Mouse (Mus musculus) right cerebral cortex, adult 18-20 months (tissue): ENCODE measurements at regions not wholly inside any gene's neighbourhood (a gene's known extent, or its start where the extent isn't known, plus 50 kb on each side); places are given as distances from the start of the nearest gene placed in this dataset.

ENCODE experiments used
- DNase-seq: peaks from one replicate; pipeline ENCODE4 v3.0.0; 2022; ENCODE audit warnings: mixed read lengths

DNA sequence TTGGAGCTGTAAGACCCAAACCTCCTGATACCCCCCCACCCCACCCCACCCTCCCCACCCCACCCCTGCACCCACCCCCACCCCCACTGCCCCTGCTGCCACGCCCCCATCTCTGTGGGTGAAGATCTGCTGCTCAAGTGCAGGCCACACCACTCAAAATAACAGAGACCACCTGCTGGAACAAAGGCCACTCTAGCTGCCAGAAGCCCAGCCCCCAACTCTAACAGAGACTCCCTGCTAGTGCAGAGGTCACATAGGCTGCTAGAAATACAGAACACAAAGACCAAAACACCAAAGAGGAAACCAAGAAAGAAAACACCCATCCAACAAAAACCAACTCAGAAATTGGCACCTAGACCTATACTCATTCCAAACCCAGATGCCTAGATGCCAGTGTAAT, 58.9 kb downstream of the Olfr267 start:
- no peak for DNase-seq

DNA sequence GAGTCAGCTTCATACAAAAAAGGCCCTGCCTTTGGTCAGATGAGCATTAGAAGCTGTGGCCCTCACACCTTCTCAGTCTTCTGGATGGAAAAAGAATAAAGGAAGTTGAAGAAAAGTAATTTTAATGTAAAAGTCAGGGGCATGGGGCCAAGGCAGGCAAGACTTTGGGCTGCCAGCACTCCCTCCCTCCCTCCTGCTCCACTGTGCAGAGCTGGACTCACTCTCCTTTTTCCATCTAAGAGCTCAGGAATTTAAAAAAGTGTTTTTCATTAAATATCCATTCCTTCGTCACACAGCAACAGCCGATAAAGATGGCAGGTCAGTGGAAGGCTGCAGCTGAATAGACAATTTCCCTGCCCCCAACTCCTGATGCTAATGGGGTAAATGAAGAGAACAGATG, 61.1 kb downstream of the Olfr267 start:
- DNase-seq: no peak

DNA sequence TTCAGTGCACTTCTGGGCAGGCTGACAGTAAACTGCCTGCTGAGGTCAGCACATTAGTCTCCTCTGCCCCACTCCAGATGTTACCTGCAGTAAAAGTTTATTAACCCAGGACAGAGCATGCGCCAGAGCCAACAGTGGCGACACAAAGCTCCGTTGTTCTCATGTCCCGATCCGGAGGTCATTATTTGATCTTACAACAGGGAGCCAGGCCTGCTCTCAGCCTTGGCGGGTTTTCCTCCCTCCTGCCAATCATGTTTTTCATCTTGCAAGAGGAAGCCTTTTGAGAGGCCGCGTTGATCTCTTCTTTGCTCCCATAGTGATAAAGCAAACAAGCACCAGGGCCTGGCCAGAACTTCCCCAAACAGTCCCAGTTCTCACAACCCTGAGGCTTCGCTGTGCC, 64.7 kb downstream of the Olfr267 start:
- DNase-seq: peak; percentile 7

DNA sequence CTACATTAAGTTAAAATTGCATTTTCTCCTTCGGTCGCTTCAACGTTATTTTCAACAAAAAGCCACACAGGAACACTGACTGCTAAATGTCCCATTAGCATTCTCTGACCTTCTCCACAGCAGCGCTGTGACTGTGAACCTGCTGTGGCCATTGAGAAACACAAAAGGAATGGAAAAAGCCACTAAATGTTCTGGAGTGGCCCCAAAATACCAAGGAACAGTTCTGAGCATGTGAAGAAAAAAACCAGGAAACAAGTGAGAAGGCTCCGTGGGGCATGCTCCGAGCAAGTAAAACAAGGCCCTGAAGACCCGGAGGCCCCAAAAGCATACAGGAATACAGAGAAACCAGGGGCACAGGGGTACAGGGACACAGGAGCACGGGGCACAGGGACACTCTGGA, 66.8 kb downstream of the Olfr267 start:
- no peak for DNase-seq

DNA sequence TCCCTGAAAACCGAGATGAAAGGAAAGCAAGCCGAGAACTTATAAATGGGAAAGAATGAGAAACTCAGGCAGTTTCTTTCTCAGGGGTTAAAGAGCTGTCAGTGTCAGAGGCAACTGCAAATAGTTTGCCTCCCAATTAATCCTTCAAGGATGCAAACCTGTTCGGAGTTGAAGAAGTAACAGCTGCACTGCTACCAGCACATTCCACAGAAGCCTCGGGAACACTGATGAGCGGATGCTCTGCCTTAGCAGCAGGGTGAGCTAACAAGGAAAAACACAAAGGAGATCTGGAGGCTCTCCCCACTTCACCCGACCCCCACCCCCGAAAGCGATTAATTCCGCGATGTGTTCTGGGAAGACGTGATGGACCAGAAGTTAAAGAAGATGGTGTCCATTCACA, 71.1 kb downstream of the Olfr267 start:
- no peak for DNase-seq

DNA sequence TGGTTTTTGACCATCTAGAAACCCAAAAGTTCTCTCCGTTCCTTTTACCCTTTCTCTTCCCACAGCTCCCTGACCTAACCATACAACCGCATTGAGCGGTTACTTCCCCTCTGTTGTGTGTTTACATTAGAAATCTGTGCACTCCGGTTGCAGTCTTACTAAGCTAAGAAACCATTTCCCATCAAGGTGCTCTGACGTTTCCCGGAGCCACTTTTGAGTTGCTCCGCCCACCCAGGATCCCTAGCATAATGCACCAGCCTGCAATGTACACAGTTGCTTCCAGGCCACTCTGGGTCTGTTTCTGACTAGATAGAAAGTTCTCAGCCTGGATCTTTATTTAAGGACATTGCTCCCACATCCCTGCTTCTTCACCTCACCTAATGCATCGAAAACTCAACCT, 71.7 kb downstream of the Olfr267 start:
- no peak for DNase-seq

DNA sequence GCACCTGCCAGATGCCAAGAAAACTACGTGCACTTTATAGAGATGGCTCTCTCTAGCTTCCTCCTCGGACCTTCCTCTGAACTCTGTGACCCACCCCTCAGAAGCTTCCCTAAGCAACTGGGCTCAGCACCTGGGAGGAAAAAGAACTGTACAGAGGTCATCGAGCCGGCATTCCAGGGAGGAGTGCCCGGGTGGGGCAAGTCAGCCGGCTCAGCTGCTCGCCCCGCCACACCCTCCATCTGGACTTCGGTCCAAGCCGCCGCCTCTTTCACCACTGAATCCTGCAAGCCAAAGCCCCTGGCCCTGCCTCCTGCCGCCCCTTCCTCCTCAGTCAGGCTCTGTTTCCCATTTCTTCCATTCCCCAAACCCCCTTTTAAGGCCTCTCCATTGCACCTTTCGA, 73.3 kb downstream of the Olfr267 start:
- DNase-seq: no peak

DNA sequence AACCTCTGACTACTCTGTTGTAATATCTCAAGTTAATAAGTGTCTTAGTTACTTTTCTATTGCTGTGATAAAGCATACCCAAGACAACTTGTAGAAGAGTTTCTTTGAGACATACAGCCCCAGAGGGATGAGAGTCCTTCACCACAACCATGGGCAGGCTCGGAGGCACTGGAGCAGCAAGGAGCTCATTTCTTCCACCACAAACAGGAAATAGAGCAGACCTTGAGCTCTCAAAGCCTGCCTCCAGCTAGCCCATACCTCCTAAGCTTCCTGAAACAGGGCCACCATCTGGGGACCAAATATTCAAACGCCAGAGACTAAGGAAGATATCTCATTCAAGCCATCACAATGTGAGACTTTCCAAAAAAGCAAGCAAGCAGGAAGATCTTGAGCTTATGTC, 74.6 kb downstream of the Olfr267 start:
- DNase-seq: no peak

DNA sequence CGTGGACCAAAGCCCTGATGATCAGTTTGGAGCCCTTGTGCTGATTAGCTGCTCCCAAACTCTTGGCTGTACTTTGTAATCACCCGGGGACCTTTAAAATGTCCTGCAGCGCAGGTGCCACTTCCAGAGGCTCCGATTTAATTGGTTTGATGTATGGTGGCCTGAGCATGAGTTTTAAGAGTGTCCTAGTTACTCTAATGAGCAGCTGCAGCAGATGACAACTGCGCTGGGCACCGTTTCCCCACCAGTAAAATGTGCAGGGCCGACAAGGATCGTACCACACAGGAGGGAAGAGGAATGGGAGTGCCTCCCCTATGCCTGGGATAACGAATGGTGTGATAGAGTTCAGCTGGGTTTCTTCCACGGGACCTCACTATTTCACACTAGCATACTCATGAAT, 75.3 kb downstream of the Olfr267 start:
- DNase-seq: no peak

DNA sequence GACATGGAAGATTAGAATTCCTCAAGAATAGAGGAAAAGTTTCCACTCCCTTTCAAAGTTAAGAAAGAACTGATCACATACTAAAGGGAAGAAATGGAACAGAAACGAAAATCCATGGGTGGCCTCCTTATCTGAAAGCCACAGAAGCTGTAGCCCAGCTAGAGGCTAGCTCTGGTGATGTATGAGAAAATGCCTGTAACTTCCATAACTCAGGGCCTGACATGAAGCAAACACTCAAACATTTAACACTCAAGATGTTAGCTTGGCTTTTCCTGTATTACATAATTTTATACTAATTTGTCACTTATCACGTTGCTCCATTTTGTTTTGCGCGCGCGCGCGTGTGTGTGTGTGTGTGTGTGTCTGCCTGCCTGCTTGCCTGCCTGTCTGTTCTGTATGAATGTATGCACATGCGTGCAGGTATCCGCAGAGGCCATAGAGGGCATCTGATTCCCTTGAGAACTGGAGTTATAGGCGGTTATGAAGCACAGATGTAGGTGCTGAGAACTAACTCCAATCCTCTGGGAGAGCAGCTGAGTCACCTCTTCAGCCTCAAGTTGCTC, 88.2 kb downstream of the Olfr267 start:
- no peak for DNase-seq

DNA sequence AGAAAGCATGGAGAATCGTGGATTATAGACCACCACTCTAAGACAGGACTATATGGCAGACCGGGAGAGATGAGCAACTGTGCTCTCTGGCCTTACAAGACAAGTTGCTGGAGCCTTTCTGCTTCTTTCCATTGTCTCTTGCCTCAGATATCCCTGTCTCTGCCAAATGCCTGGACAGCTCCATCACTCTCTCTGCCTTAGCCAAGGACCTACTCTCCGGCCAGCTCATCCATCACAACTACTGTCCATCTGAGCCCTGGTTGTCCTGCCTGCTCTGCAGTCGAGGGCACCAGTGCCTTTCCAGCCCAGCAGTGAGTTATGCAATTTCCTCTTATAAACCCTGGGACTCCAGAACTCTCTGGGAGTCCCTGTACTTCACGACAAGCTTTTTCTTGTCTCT, 88.7 kb downstream of the Olfr267 start:
- DNase-seq: no peak

DNA sequence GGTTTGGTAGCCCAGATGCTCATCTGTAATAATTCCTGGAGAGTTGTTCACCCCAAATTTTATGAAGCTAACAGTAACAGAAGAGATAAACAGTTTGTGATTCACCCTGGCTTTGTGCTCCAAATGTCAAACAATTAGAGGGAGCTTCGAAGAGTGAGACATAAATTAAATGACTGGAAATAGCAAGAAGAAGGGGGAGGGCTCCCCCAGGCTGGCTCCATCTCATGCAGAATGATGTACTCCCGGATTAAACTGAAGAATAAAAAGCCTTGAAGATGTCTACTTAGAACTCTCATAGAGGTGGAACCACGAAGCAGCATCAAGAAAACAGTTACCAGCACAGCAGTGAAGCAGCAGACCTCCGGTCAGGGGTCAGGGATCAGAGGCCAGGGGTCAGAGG, 90.8 kb downstream of the Olfr267 start:
- no peak for DNase-seq

DNA sequence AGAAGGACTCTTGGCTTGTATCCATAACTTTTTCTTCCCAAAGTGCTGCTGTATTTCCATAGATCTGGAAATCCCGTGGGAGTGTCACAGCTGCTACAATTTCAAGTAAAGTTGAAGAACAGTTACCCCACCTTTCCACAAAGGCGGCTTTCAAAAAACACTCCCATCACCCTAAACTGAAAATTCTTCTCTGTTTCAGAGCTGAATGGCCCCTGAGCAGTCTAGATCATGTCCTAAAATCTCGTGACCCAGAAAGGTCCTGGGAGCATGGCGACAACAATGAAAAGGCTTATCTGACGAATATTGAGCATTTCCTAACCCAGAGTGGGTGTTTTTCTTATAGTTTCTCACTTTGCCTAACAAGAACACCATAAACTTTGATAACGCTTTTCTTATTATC, 92.2 kb downstream of the Olfr267 start:
- DNase-seq: no peak

DNA sequence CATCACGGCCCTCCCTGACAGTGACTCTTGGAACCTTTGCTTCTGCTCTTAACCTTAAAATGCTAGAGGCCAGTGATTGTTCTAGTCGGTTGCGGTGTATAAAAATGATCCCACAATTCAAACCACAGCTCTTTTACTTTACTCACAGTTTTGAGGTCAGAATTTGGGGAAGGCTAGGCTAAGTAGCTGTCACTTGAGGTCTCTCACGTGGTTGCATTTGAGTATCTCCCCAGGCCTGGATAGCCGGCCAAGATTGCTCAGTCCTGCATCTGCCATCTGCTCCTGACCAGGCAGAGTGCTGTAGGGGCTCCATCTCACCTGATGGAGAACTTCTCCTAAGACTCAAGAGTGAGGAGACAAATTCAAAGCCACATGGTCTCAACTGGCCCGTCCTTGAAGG, 94.5 kb downstream of the Olfr267 start:
- DNase-seq: no peak

DNA sequence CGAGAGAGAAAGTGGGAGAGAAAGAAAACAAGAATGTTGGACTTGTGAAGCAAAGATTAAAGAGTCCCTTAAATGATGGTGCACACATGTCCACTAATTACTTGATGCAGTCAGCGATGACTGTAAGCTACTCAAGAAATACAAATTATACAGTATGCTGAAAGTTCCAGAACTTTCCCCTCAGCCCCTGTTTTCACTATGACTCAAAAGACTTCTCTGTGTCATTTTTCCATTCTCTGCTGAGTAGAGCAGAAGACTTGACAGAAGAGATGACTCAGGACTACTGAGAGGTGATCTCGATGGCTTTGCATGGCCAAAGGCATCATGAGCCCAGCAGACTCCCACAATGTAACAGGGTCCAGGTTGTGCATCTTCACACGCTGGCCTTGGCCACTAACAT, 105.6 kb downstream of the Olfr267 start:
- no peak for DNase-seq

DNA sequence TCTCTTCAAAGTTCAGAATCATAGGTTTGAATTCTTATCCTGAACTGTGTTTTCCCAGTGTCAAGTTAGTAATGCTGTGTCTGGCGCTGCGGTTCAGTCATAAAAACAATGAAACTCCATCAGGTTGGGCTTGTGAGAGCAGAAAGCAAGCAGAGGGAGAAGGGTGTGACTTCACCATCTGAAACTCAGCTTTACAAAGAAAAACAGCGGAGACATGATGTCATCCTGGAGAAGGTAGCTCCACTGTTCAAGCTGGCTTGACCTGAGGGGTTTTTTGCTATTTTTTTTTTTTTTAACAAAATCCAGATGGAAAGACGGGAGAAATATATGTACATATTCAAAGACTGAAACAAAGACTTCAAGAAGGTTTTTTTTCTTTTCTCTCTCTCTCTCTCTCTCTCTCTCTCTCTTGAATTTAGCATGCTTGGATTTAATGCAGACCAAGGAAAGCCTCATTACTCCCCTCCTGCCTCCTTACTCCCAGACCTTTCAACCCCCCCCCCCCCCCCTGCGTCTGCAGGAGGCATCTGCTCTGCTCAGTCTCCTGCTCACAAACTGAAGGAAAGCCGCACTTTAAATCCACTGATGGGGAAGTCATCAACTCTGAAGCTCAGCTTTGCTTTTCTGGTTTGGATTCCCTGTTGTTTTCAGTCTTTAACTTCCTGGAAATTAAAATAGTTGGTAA, 109.7 kb downstream of the Olfr267 start:
- DNase-seq: no peak

DNA sequence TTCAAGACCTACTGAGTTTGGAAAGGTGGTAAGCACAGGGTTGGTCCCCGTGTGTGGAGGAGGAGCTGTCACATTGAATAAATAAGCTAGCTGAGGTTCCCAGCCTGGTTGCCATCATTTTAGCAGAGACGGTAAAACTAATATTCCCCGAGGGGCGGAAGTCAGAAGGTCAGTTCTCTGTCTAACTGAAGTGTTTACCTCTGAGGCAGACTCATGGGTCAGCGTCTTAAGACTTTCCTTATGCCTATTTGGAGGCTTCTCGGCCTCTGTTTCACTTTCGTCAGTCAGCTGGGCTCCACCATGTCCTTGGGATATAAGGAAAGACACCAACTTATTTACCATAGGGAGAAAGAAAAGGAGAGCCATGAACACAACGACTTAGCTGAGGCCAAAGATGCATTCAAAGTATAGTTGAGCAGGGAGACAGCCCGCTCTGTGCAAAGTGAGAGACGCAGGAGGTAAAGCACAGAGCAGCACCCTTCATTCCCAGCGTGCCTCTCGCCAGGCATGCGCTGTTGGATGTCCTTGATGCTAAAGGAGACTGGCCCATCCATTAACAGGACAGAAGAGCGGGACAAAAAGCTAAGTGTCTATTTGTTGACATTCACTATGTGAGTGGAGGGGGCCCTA, 116.0 kb downstream of the Olfr267 start:
- DNase-seq: no peak

DNA sequence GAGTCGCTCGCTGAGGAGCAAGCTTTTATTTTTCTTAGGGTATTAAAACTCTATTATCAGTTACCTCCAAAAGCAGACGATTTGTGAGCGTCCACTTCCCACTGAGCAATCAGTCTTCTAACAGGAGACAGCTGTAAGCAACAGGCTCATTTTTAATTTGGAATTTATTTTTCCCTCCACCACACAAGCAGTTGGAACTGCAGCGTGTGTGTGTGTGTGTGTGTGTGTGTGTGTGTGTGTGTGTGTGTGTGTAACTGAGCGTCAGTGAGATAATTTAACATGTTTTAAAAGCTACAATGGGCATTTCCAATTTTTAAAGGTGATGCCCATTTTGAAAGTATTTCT, 116.6 kb downstream of the Olfr267 start:
- no peak for DNase-seq

DNA sequence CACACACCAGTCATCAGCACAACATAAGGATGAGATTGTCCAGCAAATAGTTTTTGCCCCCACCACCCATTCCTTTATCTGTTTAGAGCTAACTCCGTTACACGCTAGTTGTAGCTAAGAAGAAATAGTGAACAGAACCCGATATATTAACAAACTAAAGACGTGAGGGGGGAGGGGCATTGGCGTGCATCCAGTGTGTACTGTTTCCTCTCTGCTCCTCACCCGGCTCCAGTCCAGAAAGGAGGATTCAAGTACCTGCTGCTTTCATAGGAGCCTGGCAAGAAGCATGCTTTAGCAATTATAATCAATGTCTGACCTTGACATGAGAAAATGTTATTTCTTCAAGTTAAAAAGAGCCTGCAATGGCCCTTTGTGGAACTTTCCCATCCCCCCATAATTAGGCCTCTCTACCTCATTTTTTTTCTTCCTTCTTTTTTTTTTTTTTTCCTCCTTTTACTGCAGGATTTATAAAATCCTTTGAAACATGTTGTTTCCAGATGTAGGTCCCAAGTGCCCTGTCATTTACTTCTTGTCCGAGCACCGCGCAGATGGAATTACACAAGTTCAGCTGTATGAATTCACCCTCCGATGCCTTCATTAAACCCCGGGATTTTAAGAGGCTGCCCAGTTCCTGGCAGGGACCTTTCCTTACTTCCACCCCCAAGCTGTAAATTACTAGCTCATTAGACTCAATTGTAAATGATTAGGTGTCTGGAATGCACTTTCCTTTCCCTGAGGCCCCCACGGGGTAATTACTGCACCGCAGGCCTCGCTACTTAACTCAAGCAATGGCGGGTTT, 116.6 kb upstream of the Lpar1 start:
- no peak for DNase-seq

DNA sequence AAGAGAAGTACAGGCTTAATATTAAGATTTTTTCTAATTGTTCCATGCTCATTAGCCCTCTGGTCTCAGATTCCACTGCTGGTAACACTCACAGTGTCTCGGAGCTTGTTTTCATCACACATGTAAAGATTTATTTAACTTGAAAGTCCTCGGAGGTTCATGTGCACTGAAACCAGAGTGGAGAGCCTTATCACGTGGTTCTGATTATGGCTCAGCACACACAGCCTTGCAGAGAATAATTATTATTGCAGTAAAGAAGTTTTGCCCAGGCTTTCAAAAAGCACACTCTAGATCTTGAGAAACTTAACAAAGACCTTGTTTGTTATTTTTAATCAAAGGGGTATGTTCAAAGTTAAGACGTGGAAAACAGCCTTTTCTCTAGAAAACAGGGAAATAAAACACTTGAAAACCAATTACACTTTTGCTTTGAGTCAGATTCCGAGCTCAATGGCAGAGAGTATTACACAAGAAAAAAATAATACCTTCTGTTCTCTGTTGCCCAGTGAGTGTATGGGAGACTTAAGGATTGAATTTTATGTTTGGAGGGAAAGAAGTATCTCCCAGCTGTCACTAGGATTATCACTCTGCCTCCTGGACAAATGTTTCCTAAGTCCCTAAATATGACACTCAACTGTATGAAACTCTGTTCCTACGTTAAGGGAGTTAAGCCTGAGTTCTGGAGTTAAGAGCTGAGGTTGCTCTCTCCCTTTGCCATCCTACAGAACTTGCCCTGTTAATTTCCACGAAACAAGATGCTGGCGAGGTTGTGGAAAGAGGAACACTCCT, 114.9 kb upstream of the Lpar1 start:
- DNase-seq: no peak

DNA sequence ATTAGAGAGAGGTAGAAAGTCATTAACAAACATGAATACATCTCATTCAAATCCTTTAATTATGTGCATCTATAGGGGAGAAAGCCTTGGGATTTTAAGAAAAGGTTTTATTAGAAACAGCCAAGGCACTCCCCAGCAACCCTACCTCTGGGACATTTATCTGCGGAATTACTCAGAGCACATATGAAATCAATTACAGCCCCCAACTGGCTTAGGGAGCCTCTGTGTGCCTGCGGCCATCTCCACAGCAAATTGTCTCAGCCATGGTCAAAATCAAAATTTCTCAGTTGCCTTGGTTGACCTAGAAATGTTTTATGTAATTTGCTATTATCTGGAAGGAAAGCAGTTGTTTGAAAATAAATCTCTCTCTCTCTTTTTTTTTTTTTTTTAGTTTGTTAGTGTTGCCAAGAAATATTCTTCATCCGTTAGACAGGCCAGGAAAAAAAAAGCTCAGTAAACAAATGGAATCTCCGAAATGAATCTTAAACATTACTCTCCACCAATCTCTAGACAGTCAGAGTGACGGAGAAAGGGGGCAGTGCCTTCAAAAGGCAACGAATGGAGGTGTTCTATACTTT, 110.0 kb upstream of the Lpar1 start:
- DNase-seq: no peak

DNA sequence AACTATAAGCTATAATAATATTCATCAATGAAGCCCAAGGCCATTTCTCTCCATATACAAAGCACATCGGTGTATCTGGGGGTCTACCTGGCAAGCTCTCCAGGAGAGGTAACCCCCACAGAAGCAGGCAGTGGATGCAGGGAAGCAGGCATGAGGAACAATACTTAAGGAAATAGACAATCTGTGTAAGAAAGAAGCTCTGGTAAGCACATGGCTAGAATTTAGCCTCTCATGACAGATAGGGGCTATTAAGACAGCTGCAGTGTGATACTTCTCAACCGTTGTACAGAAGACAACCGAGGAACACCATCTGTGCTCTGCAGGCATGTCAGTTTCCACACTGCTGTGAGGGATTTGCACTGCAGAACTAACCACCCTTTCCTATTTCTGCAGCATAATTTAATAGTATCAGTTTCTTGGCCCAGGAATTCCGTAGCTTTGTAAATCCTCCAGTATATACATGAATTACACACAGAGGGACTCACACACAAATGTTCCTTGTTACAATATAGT, 108.1 kb upstream of the Lpar1 start:
- DNase-seq: no peak

DNA sequence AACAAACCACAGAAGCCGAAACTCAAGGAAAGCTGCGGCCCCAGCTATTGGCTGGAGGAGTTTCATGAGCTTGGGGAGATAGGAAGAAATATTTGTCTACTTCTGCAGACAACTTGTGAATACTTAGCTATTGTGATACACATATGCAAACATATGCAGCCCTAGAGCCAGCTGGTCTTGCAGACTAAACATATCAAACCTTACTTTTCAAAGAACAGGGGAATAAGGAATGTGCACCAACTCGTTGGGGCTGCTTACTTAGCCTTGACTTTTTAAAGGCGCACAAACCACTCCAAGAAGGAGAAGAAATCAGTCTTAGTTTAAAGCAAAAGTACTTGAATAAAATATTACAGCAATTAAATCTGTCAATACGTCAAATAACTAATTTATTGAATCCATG, 106.8 kb upstream of the Lpar1 start:
- DNase-seq: no peak
